Mouse (Mus musculus) limb, embryonic 12.5 days (tissue): ENCODE data around the gene Txndc8. TPM values are rescaled to one million over a fixed set of nuclear protein-coding genes. Genes with fewer than 3 reads are reported as not detected.

ENCODE experiments used
- ATAC-seq: fragments of 200-750 bp; cut with Nextera tagmentation; 2 replicates; pipeline ENCODE4 v1.8.0; 2017; ENCODE audit warnings: low read depth, moderate TSS enrichment; ENCODE audit not compliant: insufficient number of reproducible peaks, insufficient read depth, low FRiP score, low TSS enrichment
- H3K27ac ChIP-seq: fragments of 300-500 bp; sonication (generic); 2 replicates; pipeline ENCODE4 v1.5.1; 2016; ENCODE audit warnings: mild to moderate bottlenecking, moderate library complexity
- H3K27me3 ChIP-seq: fragments of 300-500 bp; sonication (generic); 2 replicates; pipeline ENCODE4 v1.6.1; 2016; ENCODE audit warnings: mild to moderate bottlenecking, moderate library complexity
- H3K36me3 ChIP-seq: fragments of 300-500 bp; sonication (generic); 2 replicates; pipeline ENCODE4 v1.6.1; 2016; ENCODE audit warnings: mild to moderate bottlenecking, moderate library complexity
- H3K4me1 ChIP-seq: fragments of 300-500 bp; sonication (generic); replicated peaks from 2 replicates; pipeline ENCODE4 v1.6.1; 2016
- H3K4me2 ChIP-seq: fragments of 300-500 bp; sonication (generic); 2 replicates; pipeline ENCODE4 v1.6.1; 2016; ENCODE audit warnings: mild to moderate bottlenecking, moderate library complexity
- H3K4me3 ChIP-seq: fragments of 300-500 bp; sonication (generic); replicated peaks from 2 replicates; pipeline ENCODE4 v1.5.1; 2016; ENCODE audit warnings: mild to moderate bottlenecking
- H3K9ac ChIP-seq: fragments of 300-500 bp; sonication (generic); replicated peaks from 2 replicates; pipeline ENCODE4 v1.6.1; 2016; ENCODE audit warnings: mild to moderate bottlenecking, moderate library complexity
- H3K9me3 ChIP-seq: fragments of 300-500 bp; sonication (generic); 2 replicates; pipeline ENCODE4 v1.6.1; 2016; ENCODE audit warnings: mild to moderate bottlenecking, moderate library complexity
- WGBS: fragments of 180-500 bp; shearing (Covaris S2); methylation state at CpG from one replicate; pipeline ENCODE4 v1.1.7; 2016; 5-methylcytosine and 5-hydroxymethylcytosine counted together
- polyA plus RNA-seq: library from polyadenylated mRNA; unstranded; fragments of >200 nt; fragmentation: Nextera tagmentation; extraction: Ambion mirVana; gene quantifications from 2 replicates; pipeline ENCODE4 v1.2.1, GENCODE M21; 2016

The Txndc8 gene
- polyA plus RNA-seq, 1 experiment from 2014 or later: not detected

GRCm38 (mm10) chr4:57956029-57956960 lies 52.6 kb downstream of the Txndc8 start, which contains the start of gene Txn1:
Gene Txn1, minus strand, starts transcription at chr4:57956411.
- H3K36me3 ChIP-seq: peaks cover 14% of the 10 kb centered on the region
- WGBS: under 1% methylated on average over 71 of the region's 71 CpGs

GRCm38 (mm10) chr4:57955544-57955958 lies 53.4 kb downstream of the Txndc8 start:
- Histone ChIP-seq H3K9ac (peak overlapping the region; percentile 87), H3K4me1 (peaks cover 36% of the 10 kb centered on the region), H3K36me3 (peaks cover 21% of the 10 kb centered on the region), H3K4me3 (peak overlapping the region; percentile 77), H3K4me2 (peak overlapping the region; percentile 76), H3K27me3 (no peaks in the 10 kb centered on the region), H3K27ac (peak overlapping the region; percentile 93), H3K9me3 (peaks cover 8% of the 10 kb centered on the region)
- ATAC-seq: peak; percentile 27; the same call in 1 of the 2 replicates
- 1% methylated on average over 25 of the region's 25 CpGs for WGBS

More at GRCm38 (mm10) chr4:57956029-57956960, 52.6 kb downstream of the Txndc8 start, which contains the start of gene Txn1:
- H3K4me1 ChIP-seq: peaks cover 36% of the 10 kb centered on the region
- peaks cover 6% of the 10 kb centered on the region for H3K9me3 ChIP-seq
- peak within 1 kb of the TSS; percentile 76 for H3K4me2 ChIP-seq
- peak; percentile 99 for ATAC-seq
- H3K27me3 ChIP-seq: no peaks in the 10 kb centered on the region
- H3K9ac ChIP-seq: peak within 1 kb of the TSS; percentile 87
- H3K4me3 ChIP-seq: peak within 1 kb of the TSS; percentile 77
- peak within 1 kb of the TSS; percentile 93 for H3K27ac ChIP-seq

GRCm38 (mm10) chr4:57954991-57955390 lies 53.9 kb downstream of the Txndc8 start:
- Histone ChIP-seq H3K4me1 (peaks cover 36% of the 10 kb centered on the region), H3K36me3 (peaks cover 27% of the 10 kb centered on the region), H3K4me3 (peak overlapping the region; percentile 77), H3K27ac (no peak overlapping the region; the same call in 1 of the 2 replicates), H3K9ac (peak overlapping the region; percentile 40; the same call in 1 of the 2 replicates), H3K9me3 (peaks cover 8% of the 10 kb centered on the region), H3K27me3 (no peaks in the 10 kb centered on the region), H3K4me2 (peak overlapping the region; percentile 76)
- 77% methylated on average over 8 of the region's 8 CpGs for WGBS
- ATAC-seq: no peak

GRCm38 (mm10) chr4:57954580-57954979 lies 54.3 kb downstream of the Txndc8 start:
- H3K4me3 ChIP-seq: peak overlapping the region; percentile 77
- 82% methylated on average over 6 of the region's 6 CpGs for WGBS
- peak overlapping the region; percentile 76 for H3K4me2 ChIP-seq
- no peak overlapping the region for H3K27ac ChIP-seq
- peaks cover 8% of the 10 kb centered on the region for H3K9me3 ChIP-seq
- ATAC-seq: no peak
- peaks cover 36% of the 10 kb centered on the region for H3K4me1 ChIP-seq
- H3K9ac ChIP-seq: no peak overlapping the region
- H3K27me3 ChIP-seq: no peaks in the 10 kb centered on the region
- peaks cover 31% of the 10 kb centered on the region for H3K36me3 ChIP-seq

- Histone ChIP-seq H3K27me3 (no peaks in the 10 kb centered on the region), H3K36me3 (peaks cover 37% of the 10 kb centered on the region), H3K4me1 (peaks cover 36% of the 10 kb centered on the region), H3K4me2 (no peak overlapping the region), H3K9me3 (peaks cover 8% of the 10 kb centered on the region), H3K9ac (no peak overlapping the region), H3K4me3 (no peak overlapping the region), H3K27ac (no peak overlapping the region)
- ATAC-seq: no peak
- WGBS: 95% methylated on average over 7 of the region's 7 CpGs
Observed at GRCm38 (mm10) chr4:57953796-57954195, 55.1 kb downstream of the Txndc8 start.

- WGBS: 84% methylated on average over 1 of the region's 1 CpGs
- Histone ChIP-seq H3K9ac (no peak overlapping the region), H3K9me3 (peaks cover 8% of the 10 kb centered on the region), H3K4me2 (no peak overlapping the region), H3K4me1 (peaks cover 31% of the 10 kb centered on the region), H3K27me3 (no peaks in the 10 kb centered on the region), H3K4me3 (no peak overlapping the region), H3K36me3 (peaks cover 46% of the 10 kb centered on the region), H3K27ac (no peak overlapping the region)
- no peak for ATAC-seq
Observed at GRCm38 (mm10) chr4:57952891-57953290, 56.0 kb downstream of the Txndc8 start.

- no peak overlapping the region for H3K27ac ChIP-seq
- no peak overlapping the region for H3K4me2 ChIP-seq
- WGBS: 91% methylated on average over 3 of the region's 3 CpGs
- no peak for ATAC-seq
- H3K36me3 ChIP-seq: peaks cover 51% of the 10 kb centered on the region
- H3K9me3 ChIP-seq: peaks cover 8% of the 10 kb centered on the region
- no peak overlapping the region for H3K9ac ChIP-seq
- H3K27me3 ChIP-seq: no peaks in the 10 kb centered on the region
- H3K4me3 ChIP-seq: no peak overlapping the region
- H3K4me1 ChIP-seq: peaks cover 26% of the 10 kb centered on the region
Observed at GRCm38 (mm10) chr4:57952416-57952815, 56.5 kb downstream of the Txndc8 start.

GRCm38 (mm10) chr4:57949866-57950265 lies 59.1 kb downstream of the Txndc8 start:
- WGBS: 98% methylated on average over 6 of the region's 6 CpGs
- no peak for ATAC-seq
- Histone ChIP-seq H3K27me3 (no peaks in the 10 kb centered on the region), H3K27ac (no peak overlapping the region), H3K9ac (no peak overlapping the region), H3K4me2 (no peak overlapping the region), H3K36me3 (peaks cover 75% of the 10 kb centered on the region), H3K4me3 (no peak overlapping the region), H3K4me1 (peaks cover 12% of the 10 kb centered on the region), H3K9me3 (peaks cover 8% of the 10 kb centered on the region)

GRCm38 (mm10) chr4:57947476-57947875 lies 61.4 kb downstream of the Txndc8 start:
- H3K9ac ChIP-seq: no peak overlapping the region
- H3K4me2 ChIP-seq: no peak overlapping the region
- H3K9me3 ChIP-seq: peaks cover 8% of the 10 kb centered on the region
- H3K27me3 ChIP-seq: no peaks in the 10 kb centered on the region
- H3K36me3 ChIP-seq: peaks cover 97% of the 10 kb centered on the region
- H3K4me1 ChIP-seq: no peaks in the 10 kb centered on the region
- WGBS: 93% methylated on average over 4 of the region's 4 CpGs
- no peak overlapping the region for H3K27ac ChIP-seq
- ATAC-seq: no peak
- no peak overlapping the region for H3K4me3 ChIP-seq

GRCm38 (mm10) chr4:57947036-57947435 lies 61.9 kb downstream of the Txndc8 start:
- ATAC-seq: no peak
- Histone ChIP-seq H3K36me3 (peaks cover 97% of the 10 kb centered on the region), H3K4me3 (no peak overlapping the region), H3K27me3 (no peaks in the 10 kb centered on the region), H3K4me1 (no peaks in the 10 kb centered on the region), H3K9me3 (peaks cover 8% of the 10 kb centered on the region), H3K4me2 (no peak overlapping the region), H3K27ac (no peak overlapping the region), H3K9ac (no peak overlapping the region)
- WGBS: 79% methylated on average over 10 of the region's 10 CpGs

- Histone ChIP-seq H3K27me3 (no peaks in the 10 kb centered on the region), H3K4me2 (no peak overlapping the region), H3K4me3 (no peak overlapping the region), H3K9me3 (no peaks in the 10 kb centered on the region), H3K4me1 (no peaks in the 10 kb centered on the region), H3K27ac (no peak overlapping the region), H3K36me3 (peaks cover 60% of the 10 kb centered on the region), H3K9ac (no peak overlapping the region)
- 89% methylated on average over 2 of the region's 2 CpGs for WGBS
- no peak for ATAC-seq
Observed at GRCm38 (mm10) chr4:57942892-57943291, 66.0 kb downstream of the Txndc8 start.
